Mouse (Mus musculus) forebrain, postnatal 0 days (tissue): ENCODE measurements around the gene Pdpn. TPM values are rescaled to one million over a fixed set of nuclear protein-coding genes. Genes with fewer than 3 reads are reported as not detected.

ENCODE experiments used
- ATAC-seq: fragments of 200-750 bp; cut with Nextera tagmentation; 2 replicates; pipeline ENCODE4 v1.8.0; 2017; ENCODE audit warnings: mild to moderate bottlenecking, moderate library complexity
- DNase-seq: peaks from one replicate; pipeline ENCODE4 v3.0.0-alpha.2; 2015
- H3K27ac ChIP-seq: fragments of 300-500 bp; sonication (generic); 2 replicates; pipeline ENCODE4 v1.5.1; 2014; ENCODE audit warnings: low read depth, mild to moderate bottlenecking, antibody characterized with exemption, low read length, moderate library complexity, mixed read lengths
- H3K27me3 ChIP-seq: fragments of 300-500 bp; sonication (generic); 2 replicates; pipeline ENCODE4 v1.6.1; 2014; ENCODE audit warnings: mild to moderate bottlenecking, low read length, mixed read lengths; ENCODE audit not compliant: insufficient read depth
- H3K36me3 ChIP-seq: fragments of 300-500 bp; sonication (generic); 2 replicates; pipeline ENCODE4 v1.6.1; 2014; ENCODE audit warnings: mild to moderate bottlenecking, moderate library complexity; ENCODE audit not compliant: insufficient read depth
- H3K4me1 ChIP-seq: fragments of 300-500 bp; sonication (generic); 2 replicates; pipeline ENCODE4 v1.6.1; 2014; ENCODE audit warnings: antibody characterized with exemption; ENCODE audit not compliant: insufficient read depth
- H3K4me2 ChIP-seq: fragments of 300-500 bp; sonication (generic); 2 replicates; pipeline ENCODE4 v1.6.1; 2014; ENCODE audit warnings: low read depth, mild to moderate bottlenecking, moderate library complexity
- H3K4me3 ChIP-seq: fragments of 300-500 bp; sonication (generic); 2 replicates; pipeline ENCODE4 v1.5.1; 2014; ENCODE audit warnings: low read depth, low read length, mixed read lengths
- H3K9ac ChIP-seq: fragments of 300-500 bp; sonication (generic); 2 replicates; pipeline ENCODE4 v1.6.1; 2014; ENCODE audit warnings: mild to moderate bottlenecking
- H3K9me3 ChIP-seq: fragments of 300-500 bp; sonication (generic); 2 replicates; pipeline ENCODE4 v1.6.1; 2016; ENCODE audit warnings: low read length
- CTCF ChIP-seq: sonication (generic); IDR thresholded peaks from 2 replicates; pipeline ENCODE4 v1.5.1; 2016; ENCODE audit warnings: antibody characterized with exemption, control low read depth, low read depth
- WGBS: fragments of 180-500 bp; shearing (Covaris S2); extraction: QIAGEN DNeasy Blood & Tissue Kit; methylation state at CpG from one replicate; pipeline ENCODE4 v1.1.7; 2014; 5-methylcytosine and 5-hydroxymethylcytosine counted together
- polyA plus RNA-seq: library from polyadenylated mRNA; unstranded; fragments of >200 nt; fragmentation: Nextera tagmentation; extraction: Ambion mirVana; gene quantifications from 2 replicates; pipeline ENCODE4 v1.2.1, GENCODE M21; 2015
- total RNA-seq: library from RNA; depleted of rRNA; stranded (reverse); fragments of >200 nt; gene quantifications from 2 replicates; pipeline ENCODE4 v1.2.3, GENCODE M21; 2014

The Pdpn gene
- total and polyA plus RNA-seq, 2 experiments from 2014 or later = 36.8 to 38.7 TPM

GRCm38 (mm10) chr4:143262696-143263095 lies 36.7 kb downstream of the Pdpn start:
- Histone ChIP-seq H3K4me1 (no peaks in the 10 kb centered on the region), H3K27me3 (no peaks in the 10 kb centered on the region), H3K4me2 (no peak overlapping the region), H3K9ac (no peak overlapping the region), H3K9me3 (no peaks in the 10 kb centered on the region), H3K27ac (no peak overlapping the region), H3K4me3 (no peak overlapping the region), H3K36me3 (no peaks in the 10 kb centered on the region)
- ATAC-seq (no peak), DNase-seq (no peak)
- WGBS = 84% methylated on average over 12 of the region's 12 CpGs
- TF ChIP-seq CTCF = no peak

GRCm38 (mm10) chr4:143259718-143260349 lies 39.5 kb downstream of the Pdpn start:
- DNase-seq (peak; percentile 48), ATAC-seq (peak; percentile 84)
- H3K4me2 ChIP-seq = no peak overlapping the region
- no peaks in the 10 kb centered on the region for H3K27me3 ChIP-seq
- no peak overlapping the region for H3K4me3 ChIP-seq
- H3K27ac ChIP-seq = no peak overlapping the region
- no peaks in the 10 kb centered on the region for H3K4me1 ChIP-seq
- no peaks in the 10 kb centered on the region for H3K36me3 ChIP-seq
- WGBS = 47% methylated on average over 7 of the region's 8 CpGs
- H3K9ac ChIP-seq = no peak overlapping the region
- no peaks in the 10 kb centered on the region for H3K9me3 ChIP-seq
- TF ChIP-seq CTCF = no peak

- H3K9me3 ChIP-seq = no peaks in the 10 kb centered on the region
- no peak overlapping the region for H3K9ac ChIP-seq
- DNase-seq (peak; percentile 49), ATAC-seq (peak; percentile 54)
- peak; percentile 64 for TF ChIP-seq CTCF
- WGBS = 38% methylated on average over 19 of the region's 19 CpGs
- no peaks in the 10 kb centered on the region for H3K4me1 ChIP-seq
- no peak overlapping the region for H3K4me3 ChIP-seq
- no peaks in the 10 kb centered on the region for H3K36me3 ChIP-seq
- H3K27ac ChIP-seq = no peak overlapping the region
- H3K27me3 ChIP-seq = no peaks in the 10 kb centered on the region
- peak overlapping the region; percentile 35 for H3K4me2 ChIP-seq
These were observed 40.8 kb downstream of the Pdpn start for GRCm38 (mm10) chr4:143258517-143258916.

GRCm38 (mm10) chr4:143257971-143258370 lies 41.4 kb downstream of the Pdpn start:
- H3K4me1 ChIP-seq = no peaks in the 10 kb centered on the region
- DNase-seq (no peak), ATAC-seq (no peak)
- no peak overlapping the region for H3K4me3 ChIP-seq
- H3K4me2 ChIP-seq = no peak overlapping the region
- no peaks in the 10 kb centered on the region for H3K9me3 ChIP-seq
- H3K36me3 ChIP-seq = no peaks in the 10 kb centered on the region
- WGBS = 66% methylated on average over 6 of the region's 6 CpGs
- no peaks in the 10 kb centered on the region for H3K27me3 ChIP-seq
- no peak overlapping the region for H3K9ac ChIP-seq
- TF ChIP-seq CTCF = no peak
- no peak overlapping the region for H3K27ac ChIP-seq

GRCm38 (mm10) chr4:143255541-143255940 lies 43.8 kb downstream of the Pdpn start:
- H3K27me3 ChIP-seq = no peaks in the 10 kb centered on the region
- no peak overlapping the region for H3K9ac ChIP-seq
- no peaks in the 10 kb centered on the region for H3K4me1 ChIP-seq
- no peak for TF ChIP-seq CTCF
- H3K36me3 ChIP-seq = no peaks in the 10 kb centered on the region
- no peak overlapping the region for H3K4me2 ChIP-seq
- H3K27ac ChIP-seq = no peak overlapping the region
- no peaks in the 10 kb centered on the region for H3K9me3 ChIP-seq
- WGBS = 82% methylated on average over 8 of the region's 8 CpGs
- no peak overlapping the region for H3K4me3 ChIP-seq
- DNase-seq = no peak
- no peak for ATAC-seq

- H3K27ac ChIP-seq = no peak overlapping the region
- H3K9me3 ChIP-seq = no peaks in the 10 kb centered on the region
- H3K4me3 ChIP-seq = no peak overlapping the region
- no peak overlapping the region for H3K9ac ChIP-seq
- no peaks in the 10 kb centered on the region for H3K27me3 ChIP-seq
- no peak for DNase-seq
- no peaks in the 10 kb centered on the region for H3K4me1 ChIP-seq
- WGBS = 81% methylated on average over 1 of the region's 1 CpGs
- no peak for ATAC-seq
- TF ChIP-seq CTCF = no peak
- no peak overlapping the region for H3K4me2 ChIP-seq
- no peaks in the 10 kb centered on the region for H3K36me3 ChIP-seq
These were observed 46.0 kb downstream of the Pdpn start for GRCm38 (mm10) chr4:143253356-143253755.

GRCm38 (mm10) chr4:143248050-143248449 lies 51.3 kb downstream of the Pdpn start:
- Histone ChIP-seq H3K36me3 (no peaks in the 10 kb centered on the region), H3K27ac (no peak overlapping the region), H3K4me1 (no peaks in the 10 kb centered on the region), H3K4me3 (no peak overlapping the region), H3K4me2 (no peak overlapping the region), H3K9me3 (no peaks in the 10 kb centered on the region), H3K9ac (no peak overlapping the region), H3K27me3 (no peaks in the 10 kb centered on the region)
- peak; percentile 37; the same call in 1 of the 2 replicates for TF ChIP-seq CTCF
- ATAC-seq = no peak
- WGBS = 80% methylated on average over 5 of the region's 5 CpGs
- DNase-seq = no peak
